Mouse (Mus musculus) neural tube, embryonic 10.5 days (tissue): Measurements from ENCODE around the gene Ggct.
A peak's percentile ranks its signal among the peaks of the same experiment; 100 is the strongest.

Source experiments
- DNase-seq: peaks from one replicate; pipeline ENCODE4 v3.0.0-alpha.2; 2017; ENCODE audit warnings: low spot score; ENCODE audit errors: extremely low spot score

Gene Ggct

GRCm38 (mm10) chr6:54952542-54952941 is 40.2 kb downstream of the Ggct start:
- no peak for DNase-seq

- DNase-seq = no peak
Measured at GRCm38 (mm10) chr6:54948682-54949081, 44.1 kb downstream of the Ggct start.

- DNase-seq = no peak
Measured at GRCm38 (mm10) chr6:54946241-54946953, 46.4 kb downstream of the Ggct start.

- DNase-seq = peak; percentile 17
Measured at GRCm38 (mm10) chr6:54944551-54944950, 48.2 kb downstream of the Ggct start.

GRCm38 (mm10) chr6:54943753-54944152 is 49.0 kb downstream of the Ggct start:
- DNase-seq = peak; percentile 23

- no peak for DNase-seq
Measured at GRCm38 (mm10) chr6:54943292-54943691, 49.5 kb downstream of the Ggct start.

GRCm38 (mm10) chr6:54941149-54941548 is 51.6 kb downstream of the Ggct start:
- no peak for DNase-seq

- no peak for DNase-seq
Measured at GRCm38 (mm10) chr6:54940126-54940525, 52.6 kb downstream of the Ggct start.

GRCm38 (mm10) chr6:54939631-54940030 is 53.1 kb downstream of the Ggct start:
- DNase-seq = no peak

GRCm38 (mm10) chr6:54936496-54936895 is 56.3 kb downstream of the Ggct start:
- no peak for DNase-seq

GRCm38 (mm10) chr6:54934930-54935329 is 57.8 kb downstream of the Ggct start:
- DNase-seq = no peak

- no peak for DNase-seq
Measured at GRCm38 (mm10) chr6:54934313-54934712, 58.4 kb downstream of the Ggct start.

- DNase-seq = no peak
Measured at GRCm38 (mm10) chr6:54933866-54934265, 58.9 kb downstream of the Ggct start.

- no peak for DNase-seq
Measured at GRCm38 (mm10) chr6:54933216-54933615, 59.5 kb downstream of the Ggct start.
